Mouse (Mus musculus) frontal cortex, adult (tissue): ENCODE results near the gene Iscu.
A peak's percentile ranks its signal among the peaks of the same experiment; 100 is the strongest.

Source experiments
- ATAC-seq: cut with Nextera tagmentation; 2 replicates; pipeline ENCODE4 v1.9.2; 2017; ENCODE audit warnings: mild to moderate bottlenecking, moderate library complexity, mixed read lengths; ENCODE audit not compliant: low TSS enrichment

Gene Iscu

GRCm38 (mm10) chr5:113814111-113815040 lies 41.8 kb downstream of the Iscu start:
- ATAC-seq, result no peak

- no peak for ATAC-seq
Observed at GRCm38 (mm10) chr5:113815041-113815389, 42.5 kb downstream of the Iscu start.

GRCm38 (mm10) chr5:113815638-113816152 lies 43.1 kb downstream of the Iscu start:
- ATAC-seq, result peak; percentile 73; the same call in 1 of the 2 replicates

GRCm38 (mm10) chr5:113818572-113818971 lies 46.0 kb downstream of the Iscu start:
- ATAC-seq, result no peak

- ATAC-seq, result no peak
Observed at GRCm38 (mm10) chr5:113824228-113824627, 51.7 kb downstream of the Iscu start.

- no peak for ATAC-seq
Observed at GRCm38 (mm10) chr5:113825558-113825957, 53.0 kb downstream of the Iscu start.

- no peak for ATAC-seq
Observed at GRCm38 (mm10) chr5:113826619-113827018, 54.1 kb downstream of the Iscu start.
